Mouse (Mus musculus): ENCODE data around the gene Col4a3bp.

DNA sequence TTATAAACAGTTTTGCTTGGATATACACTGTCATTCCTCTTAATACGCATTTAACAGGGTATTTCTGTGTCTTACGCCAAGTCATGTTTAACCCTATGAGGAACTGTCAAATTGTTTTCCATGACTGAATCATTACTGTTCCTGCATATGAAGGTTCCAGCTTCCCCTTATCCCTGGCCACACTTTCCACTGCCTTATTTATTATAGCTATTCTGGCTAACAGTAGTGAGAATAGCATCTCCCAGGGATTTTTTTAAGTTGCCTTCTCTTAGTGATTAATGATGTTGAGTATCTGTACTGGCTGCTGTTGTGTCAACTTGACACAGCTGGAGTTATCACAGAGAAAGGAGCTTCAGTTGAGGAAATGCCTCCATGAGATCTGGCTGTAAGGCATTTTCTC is 25.1 kb upstream of the Col4a3bp start:
- TF ChIP-seq CTCF (IDR thresholded peaks at IDR 0.05; ENCODE audit: low read depth, low read length) (no peak), POLR2A (IDR thresholded peaks at IDR 0.05; ENCODE audit: insufficient read depth, low read length) (no peak)
